Mouse (Mus musculus) MEL (cell line): Measurements from ENCODE around the gene Dock4. TPM values are rescaled to one million over a fixed set of nuclear protein-coding genes. Genes with fewer than 3 reads are reported as not detected.

Experiments
- DNase-seq: peaks from one replicate; pipeline ENCODE4 v3.0.0; 2011; ENCODE audit warnings: low read depth, low spot score
- H3K27ac ChIP-seq: 2 replicates; pipeline ENCODE4 v1.5.1; 2012; ENCODE audit warnings: low read depth, mild to moderate bottlenecking, control low read depth, low read length, moderate library complexity; ENCODE audit not compliant: control insufficient read depth
- H3K27me3 ChIP-seq, 2 experiments: fragments of 150-350 bp in 1 of 2; sonication (generic) in 1 of 2; 2 replicates each; pipeline ENCODE4 v1.6.1; 2012; ENCODE audit warnings: low read length in 2 of 2, mild to moderate bottlenecking in 2 of 2, improper control_type of control experiment in 1 of 2, moderate library complexity in 1 of 2; ENCODE audit not compliant: insufficient read depth in 2 of 2, control insufficient read depth in 1 of 2
- H3K36me3 ChIP-seq, 2 experiments: 2 replicates each; pipeline ENCODE4 v1.6.1; 2012 to 2014; ENCODE audit warnings: low read length in 2 of 2, improper control_type of control experiment in 1 of 2, inconsistent platforms in 1 of 2, mild to moderate bottlenecking in 1 of 2; ENCODE audit not compliant: insufficient read depth in 2 of 2, control insufficient read depth in 1 of 2
- H3K4me1 ChIP-seq, 2 experiments: fragments of 150-350 bp in 1 of 2; sonication (generic) in 1 of 2; 2 replicates each; pipeline ENCODE4 v1.6.1; 2012; ENCODE audit warnings: low read length in 2 of 2, improper control_type of control experiment in 1 of 2, mild to moderate bottlenecking in 1 of 2; ENCODE audit not compliant: insufficient read depth in 2 of 2, control insufficient read depth in 1 of 2
- H3K4me3 ChIP-seq, 2 experiments: fragments of 150-350 bp in 1 of 2; sonication (generic) in 1 of 2; 2 replicates each; pipeline ENCODE4 v1.5.1; 2012; ENCODE audit warnings: low read depth in 2 of 2, low read length in 2 of 2, mild to moderate bottlenecking in 2 of 2, moderate library complexity in 2 of 2, control low read depth in 1 of 2, improper control_type of control experiment in 1 of 2; ENCODE audit not compliant: control insufficient read depth in 1 of 2, insufficient read depth in 1 of 2
- H3K79me2 ChIP-seq: 2 replicates; pipeline ENCODE4 v1.6.1; 2012; ENCODE audit warnings: mild to moderate bottlenecking, low read length, moderate library complexity; ENCODE audit not compliant: control insufficient read depth, poor library complexity, insufficient read depth
- H3K9ac ChIP-seq: 2 replicates; pipeline ENCODE4 v1.6.1; 2012; ENCODE audit warnings: low read depth, mild to moderate bottlenecking, control low read depth, low read length, moderate library complexity; ENCODE audit not compliant: control insufficient read depth, poor library complexity, severe bottlenecking
- H3K9me3 ChIP-seq: fragments of 150-350 bp; sonication (generic); replicated peaks from 2 replicates; pipeline ENCODE4 v1.6.1; 2012; ENCODE audit warnings: mild to moderate bottlenecking, low read length, improper control_type of control experiment, moderate library complexity; ENCODE audit not compliant: insufficient read depth
- BHLHE40 ChIP-seq: IDR thresholded peaks from 2 replicates; pipeline ENCODE4 v1.6.1; 2012; ENCODE audit warnings: low read depth, mild to moderate bottlenecking, inconsistent platforms, low read length, improper control_type of control experiment, borderline replicate concordance
- CHD2 ChIP-seq: IDR thresholded peaks from 2 replicates; pipeline ENCODE4 v1.6.1; 2011; ENCODE audit warnings: low read length, improper control_type of control experiment
- E2F4 ChIP-seq: IDR thresholded peaks from 2 replicates; pipeline ENCODE4 v1.6.1; 2011; ENCODE audit warnings: low read depth, low read length, improper control_type of control experiment, borderline replicate concordance
- ELF1 ChIP-seq: IDR thresholded peaks from 2 replicates; pipeline ENCODE4 v1.6.1; 2014; ENCODE audit warnings: low read depth, mild to moderate bottlenecking, inconsistent platforms, low read length, improper control_type of control experiment, moderate library complexity
- EP300 ChIP-seq, 2 experiments: IDR thresholded peaks; 2 replicates each; pipeline ENCODE4 v1.6.1; 2011; ENCODE audit warnings: improper control_type of control experiment in 2 of 2, low read length in 2 of 2, low read depth in 1 of 2, mild to moderate bottlenecking in 1 of 2
- ETS1 ChIP-seq: IDR thresholded peaks from 2 replicates; pipeline ENCODE4 v1.6.1; 2012; ENCODE audit warnings: low read depth, mild to moderate bottlenecking, inconsistent platforms, low read length, improper control_type of control experiment, moderate library complexity
- HCFC1 ChIP-seq: IDR thresholded peaks from 2 replicates; pipeline ENCODE4 v1.6.1; 2012; ENCODE audit warnings: low read depth, mild to moderate bottlenecking, inconsistent platforms, low read length, improper control_type of control experiment, moderate library complexity
- JUND ChIP-seq: IDR thresholded peaks from 2 replicates; pipeline ENCODE4 v1.6.1; 2011; ENCODE audit warnings: low read depth, mild to moderate bottlenecking, improper control_type of control experiment, low read length
- MAFK ChIP-seq: IDR thresholded peaks from 2 replicates; pipeline ENCODE4 v1.6.1; 2011; ENCODE audit warnings: low read depth, mild to moderate bottlenecking, low read length, improper control_type of control experiment, borderline replicate concordance
- MAX ChIP-seq: IDR thresholded peaks from 2 replicates; pipeline ENCODE4 v1.6.1; 2011; ENCODE audit warnings: low read length, improper control_type of control experiment
- MAZ ChIP-seq: IDR thresholded peaks from 2 replicates; pipeline ENCODE4 v1.6.1; 2012; ENCODE audit warnings: low read depth, mild to moderate bottlenecking, inconsistent platforms, low read length, improper control_type of control experiment
- MEF2A ChIP-seq: IDR thresholded peaks from 2 replicates; pipeline ENCODE4 v1.6.1; 2014; ENCODE audit warnings: low read depth, mild to moderate bottlenecking, inconsistent platforms, low read length, improper control_type of control experiment; ENCODE audit not compliant: poor library complexity, insufficient replicate concordance, severe bottlenecking; ENCODE audit errors: extremely low read depth
- MYB ChIP-seq: IDR thresholded peaks from 2 replicates; pipeline ENCODE4 v1.6.1; 2011; ENCODE audit warnings: mild to moderate bottlenecking, low read depth, low read length, improper control_type of control experiment
- NELFE ChIP-seq: IDR thresholded peaks from 2 replicates; pipeline ENCODE4 v1.6.1; 2011; ENCODE audit warnings: low read depth, low read length, improper control_type of control experiment
- POLR2AphosphoS2 ChIP-seq: IDR thresholded peaks from 2 replicates; pipeline ENCODE4 v1.6.1; 2011; ENCODE audit warnings: low read length, improper control_type of control experiment
- RAD21 ChIP-seq: IDR thresholded peaks from 2 replicates; pipeline ENCODE4 v1.6.1; 2011; ENCODE audit warnings: mild to moderate bottlenecking, low read depth, low read length, improper control_type of control experiment
- SIN3A ChIP-seq: IDR thresholded peaks from 2 replicates; pipeline ENCODE4 v1.6.1; 2012; ENCODE audit warnings: low read length, improper control_type of control experiment, inconsistent platforms
- SMC3 ChIP-seq: IDR thresholded peaks from 2 replicates; pipeline ENCODE4 v1.6.1; 2011; ENCODE audit warnings: low read depth, low read length, improper control_type of control experiment
- TAL1 ChIP-seq: IDR thresholded peaks from 2 replicates; pipeline ENCODE4 v1.6.1; 2012; ENCODE audit warnings: mild to moderate bottlenecking, inconsistent platforms, low read length, moderate library complexity, mixed read lengths
- TBP ChIP-seq: IDR thresholded peaks from 2 replicates; pipeline ENCODE4 v1.8.0; 2011; ENCODE audit warnings: low read depth, low read length, improper control_type of control experiment
- TCF12 ChIP-seq: IDR thresholded peaks from 2 replicates; pipeline ENCODE4 v1.6.1; 2014; ENCODE audit warnings: low read depth, mild to moderate bottlenecking, inconsistent platforms, low read length, improper control_type of control experiment, moderate library complexity
- UBTF ChIP-seq: IDR thresholded peaks from 2 replicates; pipeline ENCODE4 v1.6.1; 2012; ENCODE audit warnings: low read depth, mild to moderate bottlenecking, inconsistent platforms, low read length, improper control_type of control experiment, moderate library complexity, borderline replicate concordance; ENCODE audit not compliant: insufficient read depth
- USF1 ChIP-seq: IDR thresholded peaks from 2 replicates; pipeline ENCODE4 v1.6.1; 2014; ENCODE audit warnings: low read depth, mild to moderate bottlenecking, inconsistent platforms, low read length, improper control_type of control experiment, moderate library complexity
- USF2 ChIP-seq, 2 experiments: IDR thresholded peaks; 2 replicates each; pipeline ENCODE4 v1.6.1; 2011 to 2012; ENCODE audit warnings: improper control_type of control experiment in 2 of 2, low read length in 2 of 2, borderline replicate concordance in 1 of 2, inconsistent platforms in 1 of 2, low read depth in 1 of 2, mild to moderate bottlenecking in 1 of 2; ENCODE audit not compliant: insufficient read depth in 1 of 2
- ZC3H11A ChIP-seq: IDR thresholded peaks from 2 replicates; pipeline ENCODE4 v1.6.1; 2012; ENCODE audit warnings: low read depth, mild to moderate bottlenecking, inconsistent platforms, low read length, improper control_type of control experiment
- ZKSCAN1 ChIP-seq: IDR thresholded peaks from 2 replicates; pipeline ENCODE4 v1.6.1; 2012; ENCODE audit warnings: low read depth, mild to moderate bottlenecking, inconsistent platforms, low read length, improper control_type of control experiment, moderate library complexity
- ZMIZ1 ChIP-seq: IDR thresholded peaks from 2 replicates; pipeline ENCODE4 v1.6.1; 2012; ENCODE audit warnings: low read depth, mild to moderate bottlenecking, inconsistent platforms, low read length, improper control_type of control experiment, moderate library complexity
- ZNF384 ChIP-seq: IDR thresholded peaks from 2 replicates; pipeline ENCODE4 v1.6.1; 2012; ENCODE audit warnings: low read depth, mild to moderate bottlenecking, inconsistent platforms, low read length, improper control_type of control experiment
- polyA plus RNA-seq, 2 experiments: library from polyadenylated mRNA; stranded (reverse) in 1 of 2; unstranded in 1 of 2; fragments of >175 nt in 1 of 2; fragments of >200 nt in 1 of 2; gene quantifications; 2 replicates each; pipeline versions ENCODE4 v1.2.1 to v1.2.4; 2012; ENCODE audit warnings: low replicate concordance in 2 of 2, low read depth in 1 of 2; ENCODE audit not compliant: insufficient read length in 2 of 2, insufficient read depth in 1 of 2, missing spikeins in 1 of 2
- total RNA-seq: library from RNA; depleted of rRNA; stranded (reverse); fragments of 300-350 nt; gene quantifications from 2 replicates; pipeline ENCODE4 v1.2.3, GENCODE M21; 2012

Dock4 gene
- total and polyA plus RNA-seq, 3 experiments: 0.08 to 0.17 TPM; not detected in 1

- H3K79me2 ChIP-seq: no peaks in the 10 kb centered on the region
- no peaks in the 10 kb centered on the region for H3K4me1 ChIP-seq
- no peaks in the 10 kb centered on the region for H3K9me3 ChIP-seq
- TF ChIP-seq MEF2A: no peak
- no peak for TF ChIP-seq TAL1
- no peak for TF ChIP-seq BHLHE40
- TF ChIP-seq CHD2: no peak
- no peak for TF ChIP-seq MAZ
- TF ChIP-seq POLR2AphosphoS2: no peak
- no peak for TF ChIP-seq JUND
- no peak for TF ChIP-seq USF1
- TF ChIP-seq TBP: no peak
- no peak for TF ChIP-seq E2F4
- TF ChIP-seq EP300 (IDR thresholded peaks at IDR 0.05; ENCODE audit: low read depth in 1 of 2, low read length in 2 of 2): no peak
- TF ChIP-seq SMC3: no peak
- no peak for TF ChIP-seq HCFC1
- no peak for TF ChIP-seq NELFE
- TF ChIP-seq RAD21: no peak
- TF ChIP-seq MAX: no peak
- no peak for TF ChIP-seq ZKSCAN1
- TF ChIP-seq USF2 (IDR thresholded peaks at IDR 0.05; ENCODE audit: borderline replicate concordance in 1 of 2, insufficient read depth in 1 of 2, low read depth in 1 of 2, low read length in 2 of 2): no peak
- no peak for TF ChIP-seq MAFK
- TF ChIP-seq, all 39 proteins: peak for 0
- Histone ChIP-seq H3K9ac (no peak overlapping the region), H3K4me3 (no peak overlapping the region), H3K36me3 (no peaks in the 10 kb centered on the region), H3K27me3 (peaks cover 0 to 2% of the 10 kb centered on the region in 2 experiments; a peak in 2 of 4 replicates), H3K27ac (no peak overlapping the region)
- no peak for DNase-seq
These were observed 10.8 kb downstream of the Dock4 start for GRCm38 (mm10) chr12:40456517-40456916.

GRCm38 (mm10) chr12:40458977-40459376 lies 13.2 kb downstream of the Dock4 start:
- Histone ChIP-seq H3K79me2 (no peaks in the 10 kb centered on the region), H3K36me3 (no peaks in the 10 kb centered on the region), H3K4me3 (no peak overlapping the region)
- DNase-seq: no peak
- TF ChIP-seq ELF1 (no peak), UBTF (no peak), SMC3 (no peak), ZMIZ1 (no peak), ETS1 (no peak), TCF12 (no peak), CHD2 (no peak), ZC3H11A (no peak), MEF2A (no peak), E2F4 (no peak), MYB (no peak), ZNF384 (no peak), SIN3A (no peak), POLR2AphosphoS2 (no peak)
- TF ChIP-seq, all 39 proteins: peak for 0
- H3K27ac ChIP-seq: no peak overlapping the region
- peaks cover 0 to 2% of the 10 kb centered on the region in 2 experiments; a peak in 3 of 4 replicates for H3K27me3 ChIP-seq
- no peaks in the 10 kb centered on the region for H3K4me1 ChIP-seq
- no peaks in the 10 kb centered on the region for H3K9me3 ChIP-seq
- H3K9ac ChIP-seq: no peak overlapping the region
